Comparison of ENCODE assay signal across 9 mouse cellular contexts in the genomic region with DNA sequence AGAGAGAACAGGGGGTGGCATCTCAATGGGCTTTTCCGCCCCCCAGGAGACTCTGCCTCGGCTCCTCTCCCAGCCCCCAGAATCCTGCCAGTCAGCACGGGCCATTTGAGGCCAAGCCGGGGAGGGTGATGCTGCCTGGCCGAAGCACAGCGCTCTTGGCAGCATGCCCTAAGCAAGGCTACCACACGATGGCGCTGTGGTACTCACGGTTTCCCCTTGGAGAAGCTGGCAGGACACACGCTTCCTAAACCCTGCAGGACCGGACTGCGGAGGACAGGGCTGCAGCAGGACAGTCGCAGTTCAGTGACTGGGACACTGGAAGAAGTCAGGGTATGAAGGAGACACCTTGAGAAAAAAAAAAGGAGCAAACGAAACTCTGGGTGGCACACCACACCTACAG. TPM values are rescaled to one million over a fixed set of nuclear protein-coding genes. Genes with fewer than 3 reads are reported as not detected.
DNase-seq lines count a peak whose midpoint lies in the region; ATAC-seq and TF ChIP-seq lines count a peak whose summit lies in the region.
"Had no signal": no experiment of that assay in that cellular context is flagged by ENCODE, and none has a peak within 500 bp of the region (broad histone marks: within the 10 kb centered on the region; RNA-seq: fewer than 3 reads in every experiment).

No protein-coding gene starts in this region.

- H3K36me3 ChIP-seq in forebrain, embryonic 12.5 days (replicated peaks): no peaks in the 10 kb centered on the region
- no peaks in the 10 kb centered on the region for H3K36me3 ChIP-seq in heart, postnatal 0 days (replicated peaks; ENCODE audit: control insufficient read depth, insufficient read depth, low read length)
- no peaks in the 10 kb centered on the region for H3K36me3 ChIP-seq in liver, embryonic 14.5 days (replicated peaks; ENCODE audit: control insufficient read depth, insufficient read depth, low read depth)
- H3K36me3 ChIP-seq in stomach, embryonic 15.5 days: no peaks in the 10 kb centered on the region

- peaks cover 16% of the 10 kb centered on the region for H3K4me1 ChIP-seq in forebrain, embryonic 12.5 days
- peaks cover 14% of the 10 kb centered on the region for H3K4me1 ChIP-seq in heart, postnatal 0 days (ENCODE audit: control insufficient read depth, insufficient read depth)
- H3K4me1 ChIP-seq in liver, embryonic 14.5 days (replicated peaks; ENCODE audit: control insufficient read depth in 2 of 2, insufficient read depth in 2 of 2, low read length in 1 of 2): peaks cover 24 to 36% of the 10 kb centered on the region in 2 experiments
- peaks cover 11% of the 10 kb centered on the region for H3K4me1 ChIP-seq in stomach, embryonic 15.5 days

- peaks cover 7% of the 10 kb centered on the region; the same call in 1 of the 2 replicates for H3K27me3 ChIP-seq in forebrain, embryonic 12.5 days
- peaks cover 5% of the 10 kb centered on the region; the same call in 1 of the 2 replicates for H3K27me3 ChIP-seq in heart, postnatal 0 days (ENCODE audit: control insufficient read depth, insufficient read depth, low read length)
- H3K27me3 ChIP-seq in liver, embryonic 14.5 days (ENCODE audit: control insufficient read depth, insufficient read depth, low read length): no peaks in the 10 kb centered on the region
- 0 out of 2 replicates have a peak, but pooled peaks cover 4% of the 10 kb centered on the region for H3K27me3 ChIP-seq in stomach, embryonic 15.5 days (replicated peaks)

- peak; percentile 37 for ATAC-seq in CD4-positive, CD25-positive, alpha-beta regulatory T cell, adult 4 months
- peak; percentile 25; the same call in 1 of the 2 replicates for ATAC-seq in forebrain, embryonic 12.5 days (ENCODE audit: low FRiP score)
- peak; percentile 48 for ATAC-seq in heart, postnatal 0 days (ENCODE audit: insufficient read depth, low read depth)
- ATAC-seq in liver, embryonic 14.5 days (ENCODE audit: insufficient read depth): no peak
- peak; percentile 30 for ATAC-seq in stomach, embryonic 15.5 days (ENCODE audit: insufficient read depth, low FRiP score, low read depth)

- TF ChIP-seq CTCF in heart, postnatal 0 days (IDR thresholded peaks at IDR 0.05; ENCODE audit: low read depth): peak; percentile 98
- TF ChIP-seq CTCF in liver, embryonic 14.5 days (IDR thresholded peaks at IDR 0.05; ENCODE audit: low read depth): peak; percentile 100

- H3K9me3 ChIP-seq in forebrain, embryonic 12.5 days: no peaks in the 10 kb centered on the region
- H3K9me3 ChIP-seq in heart, postnatal 0 days (replicated peaks; ENCODE audit: control insufficient read depth, low read length): no peaks in the 10 kb centered on the region
- H3K9me3 ChIP-seq in liver, embryonic 14.5 days (ENCODE audit: control insufficient read depth, low read length): no peaks in the 10 kb centered on the region
- H3K9me3 ChIP-seq in stomach, embryonic 15.5 days: no peaks in the 10 kb centered on the region

- DNase-seq in c-Kit-positive CD71-positive TER-119-negative erythroid progenitor cells, embryonic 14.5 days (ENCODE audit: low read depth): peak; percentile 89
- DNase-seq in heart, postnatal 0 days (ENCODE audit: low spot score): peak; percentile 89
- DNase-seq in kidney, postnatal 36 days: peak; percentile 99
- peak; percentile 77 to 83 (median 79) for DNase-seq in liver, embryonic 14.5 days (ENCODE audit: low read depth in 3 of 3, low spot score in 3 of 3)
- peak; percentile 98 for DNase-seq in neural tube, embryonic 10.5 days (ENCODE audit: extremely low spot score, low spot score)

- H3K9ac ChIP-seq in forebrain, embryonic 12.5 days: 0 out of 2 replicates have a peak overlapping the region, but pooled peaks have one; percentile 13
- H3K9ac ChIP-seq in heart, postnatal 0 days (replicated peaks; ENCODE audit: low read depth, low read length): no peak overlapping the region
- H3K9ac ChIP-seq in liver, embryonic 14.5 days (replicated peaks): no peak overlapping the region
- no peak overlapping the region for H3K9ac ChIP-seq in stomach, embryonic 15.5 days

- 0 out of 2 replicates have a peak overlapping the region, but pooled peaks have one; percentile 10 for H3K4me3 ChIP-seq in forebrain, embryonic 12.5 days (replicated peaks)
- H3K4me3 ChIP-seq in heart, postnatal 0 days (ENCODE audit: low read depth, low read length): no peak overlapping the region
- no peak overlapping the region for H3K4me3 ChIP-seq in liver, embryonic 14.5 days (ENCODE audit: insufficient read depth in 1 of 2, low read depth in 2 of 2, low read length in 2 of 2)
- no peak overlapping the region for H3K4me3 ChIP-seq in stomach, embryonic 15.5 days (replicated peaks)
- H3K4me3 ChIP-seq: erythroblast, embryonic 14.5 days had no signal

- TF ChIP-seq EP300 in heart, postnatal 0 days (IDR thresholded peaks at IDR 0.05; ENCODE audit: low read depth): no peak
- TF ChIP-seq EP300 in liver, embryonic 14.5 days (IDR thresholded peaks at IDR 0.05; ENCODE audit: low read depth): no peak

- H3K4me2 ChIP-seq in forebrain, embryonic 12.5 days: peak overlapping the region; percentile 36
- H3K4me2 ChIP-seq in heart, postnatal 0 days (ENCODE audit: low read depth, low read length): peak overlapping the region; percentile 35; the same call in 1 of the 2 replicates
- H3K4me2 ChIP-seq in liver, embryonic 14.5 days (ENCODE audit: low read depth): peak overlapping the region; percentile 31; the same call in 1 of the 2 replicates
- H3K4me2 ChIP-seq in stomach, embryonic 15.5 days: peak overlapping the region; percentile 41

- H3K27ac ChIP-seq in forebrain, embryonic 12.5 days: no peak overlapping the region
- no peak overlapping the region for H3K27ac ChIP-seq in heart, postnatal 0 days (ENCODE audit: low read depth)
- H3K27ac ChIP-seq in liver, embryonic 14.5 days: no peak overlapping the region
- H3K27ac ChIP-seq in stomach, embryonic 15.5 days: no peak overlapping the region

- WGBS in forebrain, embryonic 12.5 days: under 1% methylated on average over 14 of the region's 14 CpGs
- WGBS in heart, postnatal 0 days: 0% methylated on average over 14 of the region's 14 CpGs
- 1% methylated on average over 14 of the region's 14 CpGs for WGBS in liver, embryonic 14.5 days (ENCODE audit: insufficient replicate concordance)
- WGBS in stomach, embryonic 15.5 days: 2% methylated on average over 14 of the region's 14 CpGs

RNA-seq across cellular contexts. Expression of a gene that starts 5.0 kb away (rescaled TPM):
- 100 to 1,000 TPM; 232 to 276 TPM for polyA plus RNA-seq in CD4-positive, CD25-positive, alpha-beta regulatory T cell, adult 4 months (2017; shearing (Covaris generic))
- polyA plus RNA-seq in forebrain, embryonic 12.5 days (2016; fragmentation: Nextera tagmentation; extraction: Ambion mirVana): 203 and 210 TPM in 2 replicates
- 72.2 and 106 TPM in 2 replicates for total RNA-seq in heart, postnatal 0 days (2014; rRNA removed; ENCODE audit: low replicate concordance)
- 317 and 322 TPM in 2 replicates for polyA plus RNA-seq in heart, postnatal 0 days (2015; fragmentation: Nextera tagmentation; extraction: Ambion mirVana)
- polyA plus RNA-seq in liver, embryonic 14.5 days (2012; rRNA removed): 121 and 142 TPM in 2 replicates
- polyA plus RNA-seq in liver, embryonic 14.5 days (2014; fragmentation: Nextera tagmentation; extraction: Ambion mirVana): 199 and 218 TPM in 2 replicates
- polyA plus RNA-seq in stomach, embryonic 15.5 days (2015; fragmentation: Nextera tagmentation; extraction: Ambion mirVana): 259 and 260 TPM in 2 replicates

RNA-seq across cellular contexts. Expression of a gene that starts 22.8 kb away (rescaled TPM):
- polyA plus RNA-seq in CD4-positive, CD25-positive, alpha-beta regulatory T cell, adult 4 months (2017; shearing (Covaris generic)): 1 to 10 TPM; 2.8 to 4.2 TPM
- polyA plus RNA-seq in forebrain, embryonic 12.5 days (2016; fragmentation: Nextera tagmentation; extraction: Ambion mirVana): 7.5 and 8.3 TPM in 2 replicates
- 1.0 and 1.2 TPM in 2 replicates for total RNA-seq in heart, postnatal 0 days (2014; rRNA removed; ENCODE audit: low replicate concordance)
- 0.12 and 0.16 TPM in 2 replicates for polyA plus RNA-seq in heart, postnatal 0 days (2015; fragmentation: Nextera tagmentation; extraction: Ambion mirVana)
- polyA plus RNA-seq in liver, embryonic 14.5 days (2012; rRNA removed): 1.2 and 1.3 TPM in 2 replicates
- 1.3 and 1.4 TPM in 2 replicates for polyA plus RNA-seq in liver, embryonic 14.5 days (2014; fragmentation: Nextera tagmentation; extraction: Ambion mirVana)
- polyA plus RNA-seq in stomach, embryonic 15.5 days (2015; fragmentation: Nextera tagmentation; extraction: Ambion mirVana): 3.1 and 3.7 TPM in 2 replicates

RNA-seq across cellular contexts. Expression of a gene that starts 36.8 kb away (rescaled TPM):
- polyA plus RNA-seq in CD4-positive, CD25-positive, alpha-beta regulatory T cell, adult 4 months (2017; shearing (Covaris generic)): 100 to 1,000 TPM; 161 to 213 TPM
- 219 and 234 TPM in 2 replicates for polyA plus RNA-seq in forebrain, embryonic 12.5 days (2016; fragmentation: Nextera tagmentation; extraction: Ambion mirVana)
- total RNA-seq in heart, postnatal 0 days (2014; rRNA removed; ENCODE audit: low replicate concordance): 99.5 and 110 TPM in 2 replicates
- polyA plus RNA-seq in heart, postnatal 0 days (2015; fragmentation: Nextera tagmentation; extraction: Ambion mirVana): 80.0 and 90.6 TPM in 2 replicates
- 119 and 143 TPM in 2 replicates for polyA plus RNA-seq in liver, embryonic 14.5 days (2012; rRNA removed)
- 129 and 132 TPM in 2 replicates for polyA plus RNA-seq in liver, embryonic 14.5 days (2014; fragmentation: Nextera tagmentation; extraction: Ambion mirVana)
- 193 and 199 TPM in 2 replicates for polyA plus RNA-seq in stomach, embryonic 15.5 days (2015; fragmentation: Nextera tagmentation; extraction: Ambion mirVana)
